Mouse (Mus musculus) embryo, embryonic 9.5 days (tissue): ENCODE measurements around the gene Mapk8ip2.
A peak's percentile ranks its signal among the peaks of the same experiment; 100 is the strongest.
"Not testable (repeated sequence)": the region's sequence is repeated elsewhere in the genome, so short reads cannot be mapped to it uniquely, and the experiment has no call there.

ENCODE experiments used
- DNase-seq: peaks from one replicate; pipeline ENCODE4 v3.0.0-alpha.2; 2017; ENCODE audit errors: extremely low spot score

Mapk8ip2 gene

DNA sequence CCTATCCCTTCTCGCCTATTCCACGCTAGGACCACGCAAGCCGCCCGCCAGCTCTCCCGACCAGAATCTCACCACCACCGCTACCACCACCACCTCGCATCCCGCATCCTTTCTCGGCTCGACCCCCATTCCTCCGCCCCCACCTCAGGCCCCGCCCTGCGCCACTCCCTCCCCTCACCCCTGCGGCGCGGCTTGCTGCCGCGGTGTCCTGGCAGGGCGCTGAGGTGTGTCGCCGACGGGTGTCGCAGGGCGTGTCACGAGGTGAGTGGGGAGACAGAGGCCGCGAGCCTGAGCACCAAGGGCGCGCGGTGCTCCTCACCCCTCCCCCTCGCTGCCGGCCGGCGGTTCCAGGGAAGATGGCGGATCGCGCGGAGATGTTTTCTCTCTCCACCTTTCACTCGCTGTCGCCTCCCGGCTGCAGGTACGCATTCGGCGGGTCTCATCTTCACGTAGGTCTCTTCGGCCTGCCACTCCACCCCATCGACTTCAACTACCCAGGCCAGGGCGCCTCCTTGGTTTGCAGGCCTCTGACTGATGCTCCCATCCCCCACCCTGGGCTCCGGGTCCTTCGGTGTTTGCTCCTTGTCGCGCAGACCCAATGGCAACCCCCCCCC, at the start of gene Mapk8ip2:
Gene Mapk8ip2 (plus strand): TSS at position 49 of the 614 bp plus-strand sequence.
- peak; percentile 48 for DNase-seq

DNA sequence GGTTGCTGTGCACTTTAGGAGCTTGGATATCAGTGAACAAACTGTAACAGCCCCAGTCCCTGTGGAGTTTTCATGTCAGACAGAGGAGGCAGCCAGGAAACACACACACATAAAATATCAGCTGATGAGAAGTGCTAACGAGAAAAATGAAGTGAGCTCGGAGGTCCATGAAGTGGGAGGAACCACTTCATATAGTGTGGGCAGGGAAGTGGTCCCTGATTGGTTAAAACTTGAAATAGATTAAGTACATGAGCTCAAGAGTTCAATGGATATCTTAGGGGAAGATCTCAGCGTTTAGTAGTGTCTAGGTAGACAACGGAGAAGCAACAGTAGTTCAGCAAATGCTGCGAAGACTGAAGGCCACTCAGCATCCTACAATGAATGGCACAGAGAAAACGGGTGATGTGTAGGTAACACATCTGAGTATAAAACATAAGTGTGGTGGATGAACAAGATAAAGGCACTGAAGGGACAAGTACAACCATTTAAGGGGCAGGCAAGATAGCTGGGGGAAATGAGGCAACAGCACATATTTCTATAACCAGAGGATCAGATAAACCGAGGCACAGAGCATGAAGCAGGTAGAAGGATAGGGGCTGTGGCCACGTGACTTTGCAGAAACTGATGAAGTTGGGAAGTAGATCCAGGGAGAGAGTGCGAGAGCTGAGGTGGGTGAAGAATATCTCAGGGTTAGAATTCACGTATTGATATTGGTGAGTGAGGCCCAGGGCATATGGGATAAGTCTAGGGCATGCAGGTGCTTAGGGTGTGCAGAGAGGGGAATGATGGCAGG, 48.7 kb upstream of the Mapk8ip2 start:
- no peak for DNase-seq

DNA sequence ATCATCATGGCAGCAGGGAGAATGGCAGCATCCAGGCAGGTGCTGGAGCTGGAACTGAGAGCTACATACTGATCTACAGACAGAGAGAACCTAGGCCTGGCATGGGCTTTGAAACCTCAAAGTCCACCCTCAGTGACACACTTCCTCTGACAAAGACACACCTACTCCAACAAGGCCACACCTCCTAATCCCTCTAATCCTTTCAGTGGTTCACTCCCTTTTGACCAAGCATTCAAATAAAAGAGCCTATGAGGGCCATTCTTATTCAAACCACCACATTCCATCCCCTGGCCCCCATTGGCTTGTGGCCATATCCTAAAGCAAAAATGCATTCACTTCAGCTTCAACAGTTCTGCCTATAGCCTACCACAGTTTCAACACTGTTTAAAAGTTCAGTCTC, 47.0 kb upstream of the Mapk8ip2 start:
- DNase-seq: no peak

GRCm38 (mm10) chr15:89410118-89410517, 43.6 kb upstream of the Mapk8ip2 start, which contains the start of gene Syce3:
TSS of gene Syce3 (minus strand) at chr15:89410503.
- DNase-seq: no peak

- DNase-seq: no peak
Measured at GRCm38 (mm10) chr15:89415282-89415681, 38.4 kb upstream of the Mapk8ip2 start.

GRCm38 (mm10) chr15:89421938-89422337, 31.8 kb upstream of the Mapk8ip2 start:
- no peak for DNase-seq

DNA sequence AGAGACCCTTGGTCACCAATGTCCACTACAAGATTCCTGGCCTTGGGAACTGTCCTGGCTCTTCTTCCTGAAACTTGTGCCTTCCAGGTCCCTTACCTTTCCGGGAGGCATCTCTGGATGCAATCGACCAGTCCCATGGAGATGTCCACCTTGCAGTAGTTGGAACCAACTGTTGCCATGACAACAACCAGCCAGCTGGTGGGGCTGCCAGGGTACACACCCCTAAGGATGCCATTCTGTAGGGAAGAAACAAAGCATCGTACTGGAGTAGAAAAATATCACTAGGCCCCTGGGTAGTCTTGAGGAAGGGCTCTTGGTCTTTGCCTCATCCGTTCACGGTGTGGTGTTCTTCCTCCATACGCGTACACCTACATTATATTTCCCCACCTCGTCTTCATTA, 29.1 kb upstream of the Mapk8ip2 start:
- DNase-seq: no peak

GRCm38 (mm10) chr15:89425711-89426121, 28.0 kb upstream of the Mapk8ip2 start, which contains the start of gene Cpt1b:
TSS of gene Cpt1b (minus strand) at chr15:89425863.
- DNase-seq: peak; percentile 20

GRCm38 (mm10) chr15:89426716-89427115, 27.0 kb upstream of the Mapk8ip2 start:
- no peak for DNase-seq

DNA sequence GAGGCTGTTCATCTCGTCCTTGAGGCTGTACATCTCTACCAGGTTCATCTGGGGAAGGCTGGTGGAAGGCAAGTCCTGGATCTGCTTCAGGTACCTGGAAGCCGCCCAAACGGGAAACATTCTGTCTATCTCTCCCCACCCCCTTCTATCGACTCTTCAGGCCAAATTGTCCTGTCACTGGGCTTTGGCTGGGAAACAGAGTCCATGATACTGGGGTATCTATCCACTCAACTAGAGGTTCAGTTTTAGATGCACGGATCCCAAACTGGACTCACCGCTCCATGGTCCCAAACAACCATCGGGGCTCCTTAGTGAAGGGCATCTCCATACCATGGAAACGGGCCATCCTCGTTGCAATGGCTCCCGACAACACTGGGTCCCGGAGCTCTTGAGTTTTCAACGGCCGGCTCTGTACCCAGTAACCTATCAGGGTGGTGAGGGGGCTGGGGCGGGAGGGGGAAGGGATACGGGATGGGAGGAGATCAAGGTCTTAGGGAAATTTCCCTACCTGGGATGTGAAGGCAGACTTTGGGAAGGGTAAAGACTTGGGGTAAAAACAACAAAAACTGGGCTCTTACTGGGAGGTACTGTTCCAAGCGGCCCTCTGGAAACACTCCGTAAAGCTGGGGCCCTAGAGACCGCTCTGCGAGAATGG, 25.4 kb upstream of the Mapk8ip2 start:
- DNase-seq: no peak

GRCm38 (mm10) chr15:89428821-89429351, 24.8 kb upstream of the Mapk8ip2 start:
- no peak for DNase-seq

- peak; percentile 90 for DNase-seq
Measured at GRCm38 (mm10) chr15:89429352-89430221, 24.1 kb upstream of the Mapk8ip2 start, which contains the start of the genes C730034F03Rik, Gm44502 and Chkb. TSS of gene C730034F03Rik (plus strand) at chr15:89429589. TSS of gene Gm44502 (minus strand) at chr15:89429696. TSS of gene Chkb (minus strand) at chr15:89429908.

DNA sequence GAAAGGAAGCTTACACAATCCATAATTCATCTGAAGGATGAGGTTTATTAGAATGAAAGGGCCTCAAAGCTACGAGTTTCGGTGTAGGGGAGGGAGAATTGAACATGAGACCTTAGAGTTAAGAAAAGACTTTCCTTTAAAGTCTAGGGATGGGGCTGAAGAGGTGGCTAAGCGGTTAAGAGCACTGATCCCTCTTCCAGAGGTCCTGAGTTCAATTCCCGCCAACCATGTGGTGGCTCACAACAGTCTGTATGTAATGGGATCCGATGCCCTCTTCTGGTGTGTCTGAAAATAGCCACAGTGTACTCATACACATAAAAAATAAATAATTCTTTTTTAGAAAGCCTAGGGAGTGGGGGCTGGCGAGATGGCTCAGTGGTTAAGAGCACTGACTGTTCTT, 23.4 kb upstream of the Mapk8ip2 start:
- DNase-seq: no peak

DNA sequence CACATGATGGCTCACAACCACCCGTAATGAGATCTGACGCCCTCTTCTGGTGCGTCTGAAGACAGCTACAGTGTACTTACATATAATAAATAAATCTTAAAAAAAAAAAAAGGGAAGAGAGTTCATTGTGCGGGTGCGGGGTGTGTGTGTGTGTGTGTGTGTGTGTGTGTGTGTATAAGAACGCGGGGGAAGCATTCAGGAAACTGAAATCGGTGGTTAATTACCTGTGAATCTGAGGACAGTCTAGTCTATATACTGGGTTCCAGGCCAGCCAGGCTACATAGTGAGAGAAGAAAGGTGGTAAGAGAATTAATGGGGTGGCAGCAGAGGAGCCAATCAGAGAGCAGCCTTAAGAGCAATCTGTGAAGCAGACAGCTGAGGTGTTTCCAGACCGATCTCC, 22.9 kb upstream of the Mapk8ip2 start:
- not testable (repeated sequence) for DNase-seq

- DNase-seq: no peak
Measured at GRCm38 (mm10) chr15:89431271-89431670, 22.4 kb upstream of the Mapk8ip2 start.

DNA sequence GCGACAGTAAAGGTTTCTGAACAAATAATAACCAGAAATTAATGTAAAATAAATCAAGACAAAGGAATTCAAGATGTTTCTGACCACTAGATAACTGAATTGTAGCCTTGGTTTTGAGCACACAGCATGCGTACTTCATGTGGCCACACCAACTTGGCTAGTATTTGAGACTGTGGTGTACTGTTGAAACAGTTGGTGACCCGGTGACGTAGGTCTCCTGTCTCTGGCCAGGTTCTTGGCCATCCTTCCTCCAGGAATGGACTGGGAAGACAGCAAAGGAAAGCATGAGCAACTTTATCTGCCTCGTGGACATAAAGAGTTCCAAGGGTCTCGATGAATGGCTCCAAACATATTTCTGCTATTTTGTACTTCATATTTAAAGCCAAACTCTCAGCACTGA, 21.9 kb upstream of the Mapk8ip2 start:
- DNase-seq: no peak

DNA sequence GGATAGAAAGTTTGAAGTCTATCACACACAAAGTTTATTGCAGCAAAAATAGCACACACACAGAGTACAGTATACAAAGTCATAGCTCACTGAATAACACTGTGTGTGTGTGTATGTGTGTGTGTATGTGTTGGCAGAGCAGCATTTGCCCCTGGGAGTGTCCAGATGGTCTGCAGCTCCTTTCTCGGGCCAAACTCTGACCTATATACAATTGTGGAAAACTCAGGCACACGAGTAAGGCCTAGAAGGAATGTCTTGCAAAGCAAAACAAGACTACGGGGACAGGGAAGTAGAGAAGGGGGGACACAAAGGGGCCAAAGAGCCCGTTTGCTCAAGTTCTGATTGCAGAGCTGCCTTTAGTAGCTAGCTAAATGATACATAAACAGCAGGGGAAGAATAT, 20.8 kb upstream of the Mapk8ip2 start:
- DNase-seq: no peak

GRCm38 (mm10) chr15:89434136-89434535, 19.6 kb upstream of the Mapk8ip2 start:
- DNase-seq: no peak

DNA sequence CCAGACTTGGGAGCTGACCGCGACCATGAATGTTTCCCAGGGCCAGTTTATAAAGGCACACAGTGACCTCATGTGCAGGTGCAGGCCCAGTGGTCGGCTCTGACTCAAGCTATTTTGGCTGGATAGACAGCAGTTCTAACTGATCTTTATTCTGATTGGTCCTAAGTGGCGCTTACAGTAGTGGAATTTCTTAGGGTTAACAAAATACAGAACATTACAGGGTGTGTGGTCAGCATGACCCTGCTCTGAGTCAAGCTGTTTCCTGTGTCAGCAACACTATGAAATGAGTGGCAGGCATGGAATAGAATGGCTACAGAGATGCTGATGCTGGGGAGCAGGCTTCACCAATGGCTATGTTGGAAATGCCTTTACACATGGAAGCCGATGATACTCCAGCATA, 17.8 kb upstream of the Mapk8ip2 start:
- DNase-seq: no peak

DNA sequence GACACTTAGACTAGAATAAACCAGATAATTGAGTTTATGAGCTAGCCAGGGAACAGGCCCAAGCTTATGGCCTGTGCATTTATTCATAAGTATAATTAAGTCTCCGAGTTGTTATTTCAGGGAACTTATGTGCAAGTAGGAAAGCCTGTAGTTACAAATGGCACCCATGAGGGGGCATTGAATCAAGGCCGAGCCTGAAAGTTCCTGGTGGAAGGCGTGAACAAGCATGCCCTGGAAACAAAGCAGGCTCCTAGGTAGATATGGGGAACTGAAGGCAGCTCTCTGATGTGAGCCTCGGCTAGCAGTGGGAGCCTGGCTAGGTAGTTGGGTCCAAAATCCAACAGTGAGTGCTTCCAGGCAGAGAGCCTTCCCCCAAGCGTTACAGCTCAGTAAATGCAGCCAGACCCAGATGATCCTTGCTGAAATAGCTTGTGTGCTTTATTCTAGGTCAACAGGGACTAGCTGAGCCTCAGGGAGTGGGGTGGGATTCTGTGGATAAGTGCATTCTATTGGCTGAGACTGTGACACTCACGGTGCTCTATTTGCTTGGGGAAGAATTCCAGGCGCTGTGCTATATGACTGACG, 11.1 kb upstream of the Mapk8ip2 start:
- DNase-seq: no peak
